Mouse (Mus musculus): ENCODE data around the gene Clec2d. TPM values are rescaled to one million over a fixed set of nuclear protein-coding genes. Genes with fewer than 3 reads are reported as not detected.
"Not testable (repeated sequence)": the region's sequence is repeated elsewhere in the genome, so short reads cannot be mapped to it uniquely, and the experiment has no call there.

Clec2d gene
- polyA plus RNA-seq, 1 experiment from 2014 or later, result 0.43 TPM

DNA sequence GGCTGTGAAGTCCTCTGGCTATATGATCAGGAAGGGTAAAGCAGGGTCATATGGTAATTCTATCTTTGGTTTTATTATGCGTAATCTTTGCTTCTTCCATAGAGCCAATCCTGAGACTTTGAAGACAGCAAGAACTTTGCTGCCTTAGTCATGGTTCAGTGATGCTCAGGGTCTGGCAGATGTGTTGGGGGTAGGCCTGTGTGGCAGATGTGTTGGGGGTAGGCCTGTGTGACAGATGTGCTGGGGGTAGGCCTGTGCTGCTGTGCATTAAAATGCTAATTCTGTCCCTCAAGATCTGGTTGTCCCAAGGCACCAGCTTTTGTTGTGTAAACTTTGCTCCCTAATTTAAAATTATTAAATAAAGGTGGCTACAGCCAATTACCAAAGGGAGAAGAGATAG is 9.5 kb upstream of the Clec2d start:
- H3K27me3 ChIP-seq (replicated peaks; ENCODE audit: control insufficient read depth, insufficient read depth, low read length), result no peaks in the 10 kb centered on the region
- H3K4me2 ChIP-seq (ENCODE audit: low read length), result no peak overlapping the region
- no peak overlapping the region for H3K4me3 ChIP-seq (ENCODE audit: low read depth, low read length)
- DNase-seq (ENCODE audit: low spot score), result no peak
- 100% methylated on average over 1 of the region's 1 CpGs for WGBS
- H3K4me1 ChIP-seq (replicated peaks; ENCODE audit: control insufficient read depth, insufficient read depth, low read length), result no peaks in the 10 kb centered on the region; the same call in 1 of the 2 replicates
- H3K27ac ChIP-seq (ENCODE audit: low read depth), result no peak overlapping the region
- no peaks in the 10 kb centered on the region for H3K36me3 ChIP-seq (ENCODE audit: control insufficient read depth, insufficient read depth, low read length)
- no peak for ATAC-seq (replicated peaks; ENCODE audit: low FRiP score, low TSS enrichment, low read depth)
- no peak overlapping the region for H3K9ac ChIP-seq (ENCODE audit: low read length)
- H3K9me3 ChIP-seq (ENCODE audit: control insufficient read depth, low read length), result no peaks in the 10 kb centered on the region

DNA sequence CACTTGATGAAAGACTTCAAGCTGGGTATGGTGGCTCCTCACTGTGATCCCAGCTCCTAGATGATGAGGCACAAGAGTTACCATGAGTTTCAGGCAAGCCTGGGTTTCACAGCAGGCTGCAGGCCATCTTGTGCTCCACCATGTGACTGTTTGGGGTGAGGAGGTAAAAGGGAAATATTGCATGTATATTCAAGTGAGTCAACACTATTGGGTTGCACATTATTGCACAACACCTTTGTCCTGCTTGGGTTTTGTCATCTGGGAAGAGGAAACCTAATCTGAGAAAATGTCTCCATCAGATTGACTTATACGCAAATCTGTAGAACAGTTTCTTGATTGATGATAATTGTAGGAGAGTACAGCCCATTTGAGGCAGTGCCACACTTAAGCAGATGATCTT is 8.7 kb upstream of the Clec2d start:
- ATAC-seq (replicated peaks; ENCODE audit: low FRiP score, low TSS enrichment, low read depth), result no peak
- 93% methylated on average over 1 of the region's 1 CpGs for WGBS
- no peak overlapping the region for H3K9ac ChIP-seq (ENCODE audit: low read length)

DNA sequence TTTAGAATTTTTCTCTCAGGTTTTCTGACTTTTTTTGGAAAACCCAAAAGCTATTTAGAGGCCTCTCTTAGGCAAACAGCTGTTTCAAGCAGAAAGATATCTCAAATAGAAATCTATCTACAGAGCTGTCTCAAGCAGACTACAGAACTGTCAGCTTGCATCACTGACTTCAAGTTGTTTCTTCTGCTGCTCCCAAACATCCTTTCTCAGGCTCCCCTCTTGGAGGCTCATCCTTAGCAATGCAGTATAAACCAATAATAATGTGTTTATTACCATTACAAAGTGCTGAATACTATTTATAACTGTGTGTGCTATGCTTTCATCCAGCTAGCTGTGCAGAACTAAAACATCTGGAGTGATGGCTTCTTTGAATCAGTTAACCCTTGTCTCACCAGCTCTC is 5.6 kb upstream of the Clec2d start:
- H3K9me3 ChIP-seq (ENCODE audit: control insufficient read depth, low read length), result no peaks in the 10 kb centered on the region
- no peak overlapping the region for H3K4me3 ChIP-seq (ENCODE audit: low read depth, low read length)
- no peak overlapping the region for H3K27ac ChIP-seq (ENCODE audit: low read depth)
- no peak overlapping the region for H3K9ac ChIP-seq (ENCODE audit: low read length)
- no peak overlapping the region for H3K4me2 ChIP-seq (ENCODE audit: low read length)
- no peaks in the 10 kb centered on the region; the same call in 1 of the 2 replicates for H3K4me1 ChIP-seq (replicated peaks; ENCODE audit: control insufficient read depth, insufficient read depth, low read length)
- no peaks in the 10 kb centered on the region for H3K27me3 ChIP-seq (replicated peaks; ENCODE audit: control insufficient read depth, insufficient read depth, low read length)
- DNase-seq (ENCODE audit: low spot score) (no peak), ATAC-seq (replicated peaks; ENCODE audit: low FRiP score, low TSS enrichment, low read depth) (no peak)
- H3K36me3 ChIP-seq (ENCODE audit: control insufficient read depth, insufficient read depth, low read length), result no peaks in the 10 kb centered on the region

More for the DNA sequence above, 8.7 kb upstream of the Clec2d start:
- no peaks in the 10 kb centered on the region for H3K9me3 ChIP-seq (ENCODE audit: control insufficient read depth, low read length)
- H3K4me1 ChIP-seq (replicated peaks; ENCODE audit: control insufficient read depth, insufficient read depth, low read length), result no peaks in the 10 kb centered on the region; the same call in 1 of the 2 replicates
- no peaks in the 10 kb centered on the region for H3K36me3 ChIP-seq (ENCODE audit: control insufficient read depth, insufficient read depth, low read length)
- H3K27ac ChIP-seq (ENCODE audit: low read depth), result no peak overlapping the region
- H3K27me3 ChIP-seq (replicated peaks; ENCODE audit: control insufficient read depth, insufficient read depth, low read length), result no peaks in the 10 kb centered on the region
- no peak for DNase-seq (ENCODE audit: low spot score)
- H3K4me2 ChIP-seq (ENCODE audit: low read length), result no peak overlapping the region
- H3K4me3 ChIP-seq (ENCODE audit: low read depth, low read length), result no peak overlapping the region

DNA sequence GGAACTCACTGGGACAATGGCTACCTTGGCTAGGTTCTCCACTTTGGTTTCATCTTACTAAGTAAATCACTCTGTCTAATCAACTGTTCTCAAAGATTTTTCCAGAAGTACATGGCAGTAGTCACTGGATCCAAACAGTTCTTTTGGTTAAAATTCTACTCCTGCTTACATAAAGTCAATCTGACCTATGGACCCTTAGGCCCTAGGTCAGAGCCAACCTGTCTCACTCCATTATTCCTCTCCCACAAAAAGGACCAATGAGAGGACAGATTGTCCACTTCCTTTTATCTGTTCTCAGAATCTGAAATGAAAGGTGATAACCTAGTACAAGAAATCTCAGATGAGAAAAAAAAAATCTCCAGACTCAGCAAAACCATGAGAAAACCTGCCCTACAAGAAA is 4.8 kb upstream of the Clec2d start:
- no peaks in the 10 kb centered on the region; the same call in 1 of the 2 replicates for H3K4me1 ChIP-seq (replicated peaks; ENCODE audit: control insufficient read depth, insufficient read depth, low read length)
- no peaks in the 10 kb centered on the region for H3K9me3 ChIP-seq (ENCODE audit: control insufficient read depth, low read length)
- ATAC-seq (replicated peaks; ENCODE audit: low FRiP score, low TSS enrichment, low read depth), result no peak
- no peaks in the 10 kb centered on the region for H3K27me3 ChIP-seq (replicated peaks; ENCODE audit: control insufficient read depth, insufficient read depth, low read length)
- H3K4me3 ChIP-seq (ENCODE audit: low read depth, low read length), result no peak overlapping the region
- no peaks in the 10 kb centered on the region for H3K36me3 ChIP-seq (ENCODE audit: control insufficient read depth, insufficient read depth, low read length)
- no peak overlapping the region for H3K27ac ChIP-seq (ENCODE audit: low read depth)
- no peak overlapping the region for H3K4me2 ChIP-seq (ENCODE audit: low read length)
- no peak overlapping the region for H3K9ac ChIP-seq (ENCODE audit: low read length)
- no peak for DNase-seq (ENCODE audit: low spot score)

DNA sequence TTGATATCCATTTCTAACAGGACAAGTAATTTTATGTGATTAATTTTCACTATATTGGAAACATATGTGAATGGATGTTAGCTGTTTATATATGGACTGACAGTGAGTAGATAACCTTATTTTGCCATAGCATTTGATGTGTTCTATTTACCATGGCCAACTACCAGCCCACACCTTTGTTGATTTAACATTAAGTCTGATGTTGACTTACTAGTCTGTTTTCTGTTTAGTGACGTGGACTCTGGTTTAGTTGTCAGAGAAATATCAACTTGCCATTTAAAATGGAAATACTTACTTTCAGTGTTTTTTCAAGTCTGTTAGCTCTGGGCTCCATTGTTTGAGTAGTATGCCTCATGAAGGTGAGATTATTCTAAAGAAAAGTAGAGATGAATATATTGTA is 3.8 kb upstream of the Clec2d start:
- no peak overlapping the region for H3K27ac ChIP-seq (ENCODE audit: low read depth)
- no peak overlapping the region for H3K4me2 ChIP-seq (ENCODE audit: low read length)
- ATAC-seq (replicated peaks; ENCODE audit: low FRiP score, low TSS enrichment, low read depth) (no peak), DNase-seq (ENCODE audit: low spot score) (no peak)
- H3K9me3 ChIP-seq (ENCODE audit: control insufficient read depth, low read length), result no peaks in the 10 kb centered on the region
- no peak overlapping the region for H3K4me3 ChIP-seq (ENCODE audit: low read depth, low read length)
- H3K9ac ChIP-seq (ENCODE audit: low read length), result no peak overlapping the region
- WGBS, result 79% methylated on average over 1 of the region's 1 CpGs
- H3K27me3 ChIP-seq (replicated peaks; ENCODE audit: control insufficient read depth, insufficient read depth, low read length), result no peaks in the 10 kb centered on the region
- H3K4me1 ChIP-seq (replicated peaks; ENCODE audit: control insufficient read depth, insufficient read depth, low read length), result no peaks in the 10 kb centered on the region; the same call in 1 of the 2 replicates
- H3K36me3 ChIP-seq (ENCODE audit: control insufficient read depth, insufficient read depth, low read length), result no peaks in the 10 kb centered on the region

DNA sequence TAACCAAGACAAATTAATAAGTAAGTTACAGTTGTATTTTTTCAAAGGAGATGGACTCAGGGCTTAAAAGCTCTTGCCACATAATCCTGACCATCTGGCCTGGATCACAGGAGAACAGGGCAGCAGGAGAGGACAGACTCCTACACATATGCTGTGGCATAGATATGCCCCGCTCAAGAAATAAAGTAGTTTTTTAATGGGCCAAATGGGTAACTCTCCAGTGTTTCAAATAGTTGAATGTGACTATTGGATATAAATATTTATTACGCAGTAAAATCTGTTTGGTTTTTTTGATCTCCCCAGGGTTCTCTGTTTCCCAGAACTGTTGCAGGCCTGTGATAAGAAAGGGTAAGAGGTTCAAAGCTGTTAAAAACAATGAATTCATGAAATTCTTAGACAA is 1.1 kb upstream of the Clec2d start:
- Histone ChIP-seq H3K36me3 (ENCODE audit: control insufficient read depth, insufficient read depth, low read length) (peaks cover 5% of the 10 kb centered on the region), H3K4me2 (ENCODE audit: low read length) (no peak overlapping the region), H3K9me3 (ENCODE audit: control insufficient read depth, low read length) (no peaks in the 10 kb centered on the region), H3K27ac (ENCODE audit: low read depth) (no peak overlapping the region), H3K4me3 (ENCODE audit: low read depth, low read length) (no peak overlapping the region), H3K27me3 (replicated peaks; ENCODE audit: control insufficient read depth, insufficient read depth, low read length) (no peaks in the 10 kb centered on the region), H3K9ac (ENCODE audit: low read length) (no peak overlapping the region), H3K4me1 (replicated peaks; ENCODE audit: control insufficient read depth, insufficient read depth, low read length) (no peaks in the 10 kb centered on the region; the same call in 1 of the 2 replicates)
- ATAC-seq (replicated peaks; ENCODE audit: low FRiP score, low TSS enrichment, low read depth), result no peak
- DNase-seq (ENCODE audit: low spot score), result no peak
- 73% methylated on average over 2 of the region's 2 CpGs for WGBS

DNA sequence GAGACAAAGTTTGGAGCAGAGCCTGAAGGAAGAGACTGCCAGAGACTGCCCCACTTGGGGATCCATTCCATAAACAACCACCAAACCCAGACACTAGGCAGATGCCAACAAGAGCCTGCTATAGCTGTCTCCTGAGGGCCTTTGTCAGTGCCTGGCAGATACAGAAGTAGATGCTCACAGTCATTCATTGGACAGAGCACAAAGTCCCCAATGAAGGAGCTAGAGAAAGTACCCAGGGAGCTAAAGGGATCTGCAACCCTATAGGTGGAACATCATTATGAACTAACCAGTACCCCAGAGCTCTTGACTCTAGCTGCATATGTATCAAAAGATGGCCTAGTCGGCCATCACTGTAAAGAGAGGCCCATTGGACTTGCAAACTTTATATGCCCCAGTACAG is 584 bp upstream of the Clec2d start:
- H3K4me2 ChIP-seq (ENCODE audit: low read length); DNase-seq (ENCODE audit: low spot score); H3K4me3 ChIP-seq (ENCODE audit: low read depth, low read length); H3K9me3 ChIP-seq (ENCODE audit: control insufficient read depth, low read length); H3K4me1 ChIP-seq (replicated peaks; ENCODE audit: control insufficient read depth, insufficient read depth, low read length); ATAC-seq (replicated peaks; ENCODE audit: low FRiP score, low TSS enrichment, low read depth); H3K27ac ChIP-seq (ENCODE audit: low read depth); H3K27me3 ChIP-seq (replicated peaks; ENCODE audit: control insufficient read depth, insufficient read depth, low read length); H3K9ac ChIP-seq (ENCODE audit: low read length): not testable (repeated sequence)
- H3K36me3 ChIP-seq (ENCODE audit: control insufficient read depth, insufficient read depth, low read length), result peaks cover 10% of the 10 kb centered on the region
- whole genome bisulfite sequencing, result 67% methylated on average over 1 of the region's 1 CpGs

DNA sequence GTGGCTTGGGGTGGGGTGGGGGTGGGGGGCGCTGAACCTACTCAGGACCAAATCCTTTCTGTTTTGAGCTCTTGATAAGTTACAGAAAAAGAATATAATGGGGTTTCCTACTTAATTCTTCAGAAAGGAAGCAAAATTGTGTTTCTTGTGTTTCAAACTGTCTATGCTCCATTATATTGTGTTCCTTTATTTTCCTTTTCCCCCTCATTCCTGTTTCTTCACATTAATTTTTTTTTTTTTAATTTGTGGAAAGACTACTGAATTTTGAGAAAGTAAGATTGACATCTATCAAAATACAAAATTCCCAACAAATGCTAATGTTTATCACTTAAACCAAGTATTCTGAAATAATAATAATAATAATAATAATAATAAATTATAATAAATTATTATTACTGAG is 834 bp downstream of the Clec2d start:
- no peaks in the 10 kb centered on the region for H3K9me3 ChIP-seq (ENCODE audit: control insufficient read depth, low read length)
- H3K4me2 ChIP-seq (ENCODE audit: low read length), result peak overlapping the region; percentile 50
- H3K27ac ChIP-seq (ENCODE audit: low read depth), result peak overlapping the region; percentile 93
- DNase-seq (ENCODE audit: low spot score) (no peak), ATAC-seq (replicated peaks; ENCODE audit: low FRiP score, low TSS enrichment, low read depth) (0 out of 2 replicates have a peak, but pooled peaks have one; percentile 9)
- peak overlapping the region; percentile 59 for H3K9ac ChIP-seq (ENCODE audit: low read length)
- peaks cover 22% of the 10 kb centered on the region for H3K36me3 ChIP-seq (ENCODE audit: control insufficient read depth, insufficient read depth, low read length)
- peak overlapping the region; percentile 60 for H3K4me3 ChIP-seq (ENCODE audit: low read depth, low read length)
- no peaks in the 10 kb centered on the region for H3K4me1 ChIP-seq (replicated peaks; ENCODE audit: control insufficient read depth, insufficient read depth, low read length)
- no peaks in the 10 kb centered on the region for H3K27me3 ChIP-seq (replicated peaks; ENCODE audit: control insufficient read depth, insufficient read depth, low read length)
- WGBS, result 17% methylated on average over 1 of the region's 1 CpGs

DNA sequence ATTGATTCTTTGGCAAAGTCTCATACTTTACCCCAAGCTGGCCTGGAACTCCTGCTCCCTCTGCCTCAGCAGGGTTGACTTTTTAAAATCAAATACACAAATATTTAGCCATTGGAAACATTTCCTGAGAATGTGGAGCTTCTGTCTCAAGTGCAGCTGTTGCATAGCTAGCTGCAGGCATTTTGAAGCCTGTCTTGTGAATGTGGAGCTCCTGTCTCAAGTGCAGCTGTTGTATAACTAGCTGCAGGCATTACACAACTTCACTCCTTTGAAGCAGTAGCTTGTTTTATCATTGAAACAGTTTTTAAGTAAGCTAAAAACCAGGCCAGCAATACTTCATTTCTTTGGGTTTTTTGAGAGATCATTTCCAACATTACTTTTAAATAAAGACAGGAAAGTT is 1.3 kb downstream of the Clec2d start:
- H3K9ac ChIP-seq (ENCODE audit: low read length), result peak overlapping the region; percentile 52
- no peak for ATAC-seq (replicated peaks; ENCODE audit: low FRiP score, low TSS enrichment, low read depth)
- H3K27ac ChIP-seq (ENCODE audit: low read depth), result peak overlapping the region; percentile 43

More for the DNA sequence above, 1.3 kb downstream of the Clec2d start:
- Histone ChIP-seq H3K4me1 (replicated peaks; ENCODE audit: control insufficient read depth, insufficient read depth, low read length) (no peaks in the 10 kb centered on the region), H3K4me3 (ENCODE audit: low read depth, low read length) (peak overlapping the region; percentile 46), H3K9me3 (ENCODE audit: control insufficient read depth, low read length) (no peaks in the 10 kb centered on the region), H3K4me2 (ENCODE audit: low read length) (peak overlapping the region; percentile 50), H3K27me3 (replicated peaks; ENCODE audit: control insufficient read depth, insufficient read depth, low read length) (no peaks in the 10 kb centered on the region), H3K36me3 (ENCODE audit: control insufficient read depth, insufficient read depth, low read length) (peaks cover 27% of the 10 kb centered on the region)
- DNase-seq (ENCODE audit: low spot score), result no peak

Measured in intestine, embryonic 14.5 days (tissue).